22 mouse cellular contexts compared by ENCODE assay signal in genomic region chr11:57248870-57249269, GRCm38 (mm10).
"Had no signal": no experiment of that assay in that cellular context is flagged by ENCODE, and none has a peak within 500 bp of the region (broad histone marks: within the 10 kb centered on the region; RNA-seq: fewer than 3 reads in every experiment).

No protein-coding gene starts in this region.

- H3K4me3 ChIP-seq: intestine, embryonic 15.5 days; kidney, embryonic 15.5 days; limb, embryonic 10.5 days; limb, embryonic 13.5 days; liver, embryonic 13.5 days; midbrain, embryonic 10.5 days; midbrain, embryonic 15.5 days had no signal

- H3K27ac ChIP-seq: intestine, embryonic 15.5 days; kidney, embryonic 15.5 days; limb, embryonic 10.5 days; limb, embryonic 13.5 days; liver, embryonic 13.5 days; macrophage; midbrain, embryonic 10.5 days; midbrain, embryonic 15.5 days; stomach, postnatal 0 days had no signal

- H3K9me3 ChIP-seq: intestine, embryonic 15.5 days; kidney, embryonic 15.5 days; limb, embryonic 10.5 days; limb, embryonic 13.5 days; liver, embryonic 13.5 days; midbrain, embryonic 10.5 days; midbrain, embryonic 15.5 days had no signal

- ATAC-seq: intestine, embryonic 15.5 days; lung, postnatal 0 days; midbrain, embryonic 15.5 days had no signal

- H3K27me3 ChIP-seq: intestine, embryonic 15.5 days; kidney, embryonic 15.5 days; limb, embryonic 13.5 days; liver, embryonic 13.5 days; midbrain, embryonic 15.5 days had no signal

- DNase-seq: kidney, adult 11 months; kidney, adult 8-10 months; kidney, postnatal 10 days; kidney, postnatal 36 days; layer of hippocampus, adult 9-11 months; liver, embryonic 13.5 days; lung, embryonic 14.5 days; right cerebral cortex, adult 18-20 months; right cerebral cortex, postnatal 14 days; right cerebral cortex, postnatal 4 days; thymus, adult 2 months; thymus, postnatal 14 days; thymus, postnatal 4 days had no signal

- H3K4me2 ChIP-seq: intestine, embryonic 15.5 days; kidney, embryonic 15.5 days; limb, embryonic 13.5 days; liver, embryonic 13.5 days; lung, embryonic 14.5 days; midbrain, embryonic 15.5 days had no signal

- H3K36me3 ChIP-seq: intestine, embryonic 15.5 days; kidney, embryonic 15.5 days; limb, embryonic 10.5 days; limb, embryonic 13.5 days; liver, embryonic 13.5 days; midbrain, embryonic 10.5 days; midbrain, embryonic 15.5 days had no signal

- H3K4me1 ChIP-seq: intestine, embryonic 15.5 days; kidney, embryonic 15.5 days; limb, embryonic 10.5 days; limb, embryonic 13.5 days; liver, embryonic 13.5 days; midbrain, embryonic 15.5 days had no signal

- H3K9ac ChIP-seq: intestine, embryonic 15.5 days; kidney, embryonic 15.5 days; limb, embryonic 13.5 days; liver, embryonic 13.5 days; lung, embryonic 14.5 days; midbrain, embryonic 15.5 days had no signal
